Mouse (Mus musculus): ENCODE data around the gene Ostf1.

The Ostf1 gene

GRCm38 (mm10) chr19:18631644-18632219 is at the start of gene Ostf1, which contains the start of gene Nmrk1:
TSS of gene Ostf1 (minus strand) at chr19:18631823.
TSS of gene Nmrk1 (plus strand) at chr19:18631950.
- peak; percentile 93 to 96 for DNase-seq

GRCm38 (mm10) chr19:18673116-18673515 is 41.5 kb upstream of the Ostf1 start:
- no peak for DNase-seq

- DNase-seq = no peak
Observed at GRCm38 (mm10) chr19:18672498-18672897, 40.9 kb upstream of the Ostf1 start.

GRCm38 (mm10) chr19:18671056-18671741 is 39.6 kb upstream of the Ostf1 start:
- peak; percentile 51 to 56 for DNase-seq

- peak; percentile 97 to 98 for DNase-seq
Observed at GRCm38 (mm10) chr19:18670608-18671007, 39.0 kb upstream of the Ostf1 start, which contains the start of gene Carnmt1. TSS of gene Carnmt1 (plus strand) at chr19:18670764.

- no peak for DNase-seq
Observed at GRCm38 (mm10) chr19:18669551-18669950, 37.9 kb upstream of the Ostf1 start.

GRCm38 (mm10) chr19:18666966-18667365 is 35.3 kb upstream of the Ostf1 start:
- no peak for DNase-seq

GRCm38 (mm10) chr19:18663904-18664303 is 32.3 kb upstream of the Ostf1 start:
- no peak for DNase-seq

GRCm38 (mm10) chr19:18661683-18662082 is 30.1 kb upstream of the Ostf1 start:
- no peak for DNase-seq

- no peak for DNase-seq
Observed at GRCm38 (mm10) chr19:18660466-18660865, 28.8 kb upstream of the Ostf1 start.

GRCm38 (mm10) chr19:18659349-18659748 is 27.7 kb upstream of the Ostf1 start:
- DNase-seq = no peak

GRCm38 (mm10) chr19:18658473-18658872 is 26.9 kb upstream of the Ostf1 start:
- DNase-seq = no peak

GRCm38 (mm10) chr19:18655999-18656398 is 24.4 kb upstream of the Ostf1 start:
- no peak for DNase-seq

- DNase-seq = no peak
Observed at GRCm38 (mm10) chr19:18654984-18655383, 23.4 kb upstream of the Ostf1 start.

GRCm38 (mm10) chr19:18654330-18654729 is 22.7 kb upstream of the Ostf1 start:
- no peak for DNase-seq

GRCm38 (mm10) chr19:18653058-18653457 is 21.4 kb upstream of the Ostf1 start:
- DNase-seq = peak in 1 of 2 experiments; percentile 34

- DNase-seq = peak; percentile 83 to 90
Observed at GRCm38 (mm10) chr19:18652592-18652991, 21.0 kb upstream of the Ostf1 start.

- DNase-seq = no peak
Observed at GRCm38 (mm10) chr19:18650473-18650872, 18.9 kb upstream of the Ostf1 start.

- no peak for DNase-seq
Observed at GRCm38 (mm10) chr19:18649955-18650354, 18.3 kb upstream of the Ostf1 start.

GRCm38 (mm10) chr19:18648558-18648945 is 16.9 kb upstream of the Ostf1 start:
- DNase-seq = no peak

GRCm38 (mm10) chr19:18647775-18648557 is 16.3 kb upstream of the Ostf1 start:
- DNase-seq = no peak

GRCm38 (mm10) chr19:18646853-18647420 is 15.3 kb upstream of the Ostf1 start:
- no peak for DNase-seq

- DNase-seq = no peak
Observed at GRCm38 (mm10) chr19:18646397-18646796, 14.8 kb upstream of the Ostf1 start.
